Mouse (Mus musculus): ENCODE results near the gene Gm13271. TPM values are rescaled to one million over a fixed set of nuclear protein-coding genes. Genes with fewer than 3 reads are reported as not detected.
"Not testable (repeated sequence)": the region's sequence is repeated elsewhere in the genome, so short reads cannot be mapped to it uniquely, and the experiment has no call there.

The Gm13271 gene
- polyA plus RNA-seq, 1 experiment, result not detected

DNA sequence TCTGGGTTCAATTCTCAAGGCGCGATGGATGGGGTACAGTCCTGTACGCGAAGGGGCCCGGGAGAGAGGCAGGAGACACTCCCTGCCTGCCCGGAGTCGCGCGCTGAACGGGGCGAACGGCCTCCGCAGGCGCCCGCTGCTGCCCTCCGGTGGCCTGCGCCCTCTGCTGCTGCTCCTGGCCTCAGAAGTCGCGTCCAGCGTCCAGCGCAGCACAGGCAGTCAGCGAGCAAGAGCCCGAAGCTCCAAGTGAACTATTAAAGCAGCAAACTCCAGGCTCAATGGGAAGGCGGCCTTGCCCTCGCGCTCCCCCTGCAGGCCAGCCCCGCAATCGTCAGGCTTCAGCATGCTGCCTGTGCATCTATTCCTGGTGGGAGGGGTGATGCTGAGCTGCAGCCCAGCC lies 5.8 kb downstream of the Gm13271 start:
- H3K9me3 ChIP-seq (replicated peaks; ENCODE audit: control insufficient read depth, insufficient read depth, low read length, poor library complexity, severe bottlenecking); H3K36me3 ChIP-seq (ENCODE audit: control insufficient read depth, insufficient read depth, low read length, poor library complexity, severe bottlenecking); H3K9ac ChIP-seq (ENCODE audit: low read depth, poor library complexity, severe bottlenecking); H3K27ac ChIP-seq (ENCODE audit: insufficient read depth, low read length); H3K27me3 ChIP-seq (ENCODE audit: control insufficient read depth, insufficient read depth, low read length, poor library complexity, severe bottlenecking); H3K4me1 ChIP-seq (ENCODE audit: control insufficient read depth, insufficient read depth, low read length): not testable (repeated sequence)
- peak; percentile 12 for TF ChIP-seq CTCF (IDR thresholded peaks at IDR 0.05; ENCODE audit: low read depth, low read length)
- H3K4me3 ChIP-seq (ENCODE audit: low read depth, low read length), result peak overlapping the region; percentile 28

DNA sequence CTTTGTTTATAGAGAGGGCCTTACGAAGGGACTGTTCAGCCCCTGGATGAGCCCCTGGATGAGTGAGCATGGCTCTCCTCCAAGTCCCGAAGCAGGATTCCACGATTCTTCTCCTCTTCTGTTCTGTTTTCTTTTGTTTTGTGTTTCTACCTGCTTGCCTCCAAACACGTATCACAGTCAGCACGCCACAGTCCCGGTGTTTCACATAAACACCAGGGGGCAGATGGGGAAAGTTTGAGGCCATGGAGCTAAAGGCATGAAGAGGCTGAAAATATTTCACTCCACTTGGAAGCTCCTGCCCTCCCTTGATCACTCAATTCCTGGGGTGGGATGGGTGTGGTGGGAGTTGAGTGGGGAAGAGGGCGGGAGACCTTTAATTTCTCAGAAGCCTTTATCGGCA lies 7.1 kb downstream of the Gm13271 start:
- H3K36me3 ChIP-seq (ENCODE audit: control insufficient read depth, insufficient read depth, low read length, poor library complexity, severe bottlenecking); H3K27me3 ChIP-seq (ENCODE audit: control insufficient read depth, insufficient read depth, low read length, poor library complexity, severe bottlenecking); H3K9ac ChIP-seq (ENCODE audit: low read depth, poor library complexity, severe bottlenecking); H3K4me1 ChIP-seq (ENCODE audit: control insufficient read depth, insufficient read depth, low read length); H3K4me3 ChIP-seq (ENCODE audit: low read depth, low read length); H3K27ac ChIP-seq (ENCODE audit: insufficient read depth, low read length); H3K9me3 ChIP-seq (replicated peaks; ENCODE audit: control insufficient read depth, insufficient read depth, low read length, poor library complexity, severe bottlenecking): not testable (repeated sequence)

DNA sequence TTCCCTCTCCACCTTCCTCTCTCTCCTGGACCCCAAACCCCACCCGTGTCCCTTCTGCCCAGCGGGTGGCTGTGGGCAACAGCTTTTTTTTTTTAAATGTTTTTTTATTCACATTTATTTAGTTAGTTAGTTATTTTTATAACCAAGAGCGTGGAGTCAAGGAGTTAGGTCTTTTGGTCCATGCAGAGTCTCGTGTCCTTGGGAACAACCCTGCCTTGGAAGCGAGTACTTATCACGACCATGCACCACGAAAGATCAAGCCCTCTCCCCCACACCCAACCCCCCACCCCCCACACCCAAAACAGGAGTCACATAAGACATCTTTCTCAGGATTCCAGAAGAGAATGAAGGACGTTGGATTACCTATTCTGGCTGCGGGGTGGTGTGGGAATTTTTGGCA lies 7.7 kb downstream of the Gm13271 start:
- not testable (repeated sequence) for H3K27me3 ChIP-seq (ENCODE audit: control insufficient read depth, insufficient read depth, low read length, poor library complexity, severe bottlenecking); H3K36me3 ChIP-seq (ENCODE audit: control insufficient read depth, insufficient read depth, low read length, poor library complexity, severe bottlenecking); H3K4me1 ChIP-seq (ENCODE audit: control insufficient read depth, insufficient read depth, low read length); H3K27ac ChIP-seq (ENCODE audit: insufficient read depth, low read length); H3K4me3 ChIP-seq (ENCODE audit: low read depth, low read length); H3K9ac ChIP-seq (ENCODE audit: low read depth, poor library complexity, severe bottlenecking); H3K9me3 ChIP-seq (replicated peaks; ENCODE audit: control insufficient read depth, insufficient read depth, low read length, poor library complexity, severe bottlenecking)

DNA sequence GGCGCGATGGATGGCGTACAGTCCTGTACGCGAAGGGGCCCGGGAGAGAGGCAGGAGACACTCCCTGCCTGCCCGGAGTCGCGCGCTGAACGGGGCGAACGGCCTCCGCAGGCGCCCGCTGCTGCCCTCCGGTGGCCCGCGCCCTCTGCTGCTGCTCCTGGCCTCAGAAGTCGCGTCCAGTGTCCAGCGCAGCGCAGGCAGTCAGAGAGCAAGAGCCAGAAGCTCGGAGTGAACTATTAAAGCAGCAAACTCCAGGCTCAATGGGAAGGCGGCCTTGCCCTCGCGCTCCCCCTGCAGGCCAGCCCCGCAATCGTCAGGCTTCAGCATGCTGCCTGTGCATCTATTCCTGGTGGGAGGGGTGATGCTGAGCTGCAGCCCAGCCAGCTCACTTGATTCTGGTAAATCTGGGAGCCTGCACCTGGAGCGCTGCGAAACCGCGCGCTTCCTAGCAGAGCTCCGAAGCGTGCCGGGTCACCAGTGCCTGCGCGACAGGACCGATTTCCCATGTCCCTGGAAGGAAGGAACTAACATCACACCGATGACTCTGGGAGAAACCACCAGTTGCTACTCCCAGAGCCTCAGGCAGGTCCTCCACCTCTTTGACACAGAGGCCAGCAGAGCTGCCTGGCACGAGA lies 8.8 kb downstream of the Gm13271 start:
- H3K27me3 ChIP-seq (ENCODE audit: control insufficient read depth, insufficient read depth, low read length, poor library complexity, severe bottlenecking); H3K4me1 ChIP-seq (ENCODE audit: control insufficient read depth, insufficient read depth, low read length); H3K27ac ChIP-seq (ENCODE audit: insufficient read depth, low read length); H3K36me3 ChIP-seq (ENCODE audit: control insufficient read depth, insufficient read depth, low read length, poor library complexity, severe bottlenecking); H3K9me3 ChIP-seq (replicated peaks; ENCODE audit: control insufficient read depth, insufficient read depth, low read length, poor library complexity, severe bottlenecking): not testable (repeated sequence)
- H3K9ac ChIP-seq (ENCODE audit: low read depth, poor library complexity, severe bottlenecking), result peak overlapping the region; percentile 68; the same call in 1 of the 2 replicates
- H3K4me3 ChIP-seq (ENCODE audit: low read depth, low read length), result peak overlapping the region; percentile 39
- TF ChIP-seq CTCF (IDR thresholded peaks at IDR 0.05; ENCODE audit: low read depth, low read length), result peak; percentile 2

DNA sequence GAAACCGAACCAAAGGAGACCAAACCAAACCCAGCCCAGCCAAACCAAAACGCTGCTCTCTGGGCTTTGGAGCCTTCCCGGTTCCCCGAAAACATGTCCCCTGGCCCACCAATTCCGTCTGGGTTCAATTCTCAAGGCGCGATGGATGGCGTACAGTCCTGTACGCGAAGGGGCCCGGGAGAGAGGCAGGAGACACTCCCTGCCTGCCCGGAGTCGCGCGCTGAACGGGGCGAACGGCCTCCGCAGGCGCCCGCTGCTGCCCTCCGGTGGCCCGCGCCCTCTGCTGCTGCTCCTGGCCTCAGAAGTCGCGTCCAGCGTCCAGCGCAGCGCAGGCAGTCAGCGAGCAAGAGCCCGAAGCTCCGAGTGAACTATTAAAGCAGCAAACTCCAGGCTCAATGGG lies 18.9 kb downstream of the Gm13271 start, which contains the start of gene Gm13290:
Gene Gm13290, plus strand, starts transcription at position 301 of the 400 bp plus-strand sequence.
- H3K9ac ChIP-seq (ENCODE audit: low read depth, poor library complexity, severe bottlenecking); H3K4me3 ChIP-seq (ENCODE audit: low read depth, low read length); H3K27me3 ChIP-seq (ENCODE audit: control insufficient read depth, insufficient read depth, low read length, poor library complexity, severe bottlenecking): not testable (repeated sequence)

DNA sequence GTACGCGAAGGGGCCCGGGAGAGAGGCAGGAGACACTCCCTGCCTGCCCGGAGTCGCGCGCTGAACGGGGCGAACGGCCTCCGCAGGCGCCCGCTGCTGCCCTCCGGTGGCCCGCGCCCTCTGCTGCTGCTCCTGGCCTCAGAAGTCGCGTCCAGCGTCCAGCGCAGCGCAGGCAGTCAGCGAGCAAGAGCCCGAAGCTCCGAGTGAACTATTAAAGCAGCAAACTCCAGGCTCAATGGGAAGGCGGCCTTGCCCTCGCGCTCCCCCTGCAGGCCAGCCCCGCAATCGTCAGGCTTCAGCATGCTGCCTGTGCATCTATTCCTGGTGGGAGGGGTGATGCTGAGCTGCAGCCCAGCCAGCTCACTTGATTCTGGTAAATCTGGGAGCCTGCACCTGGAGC lies 22.0 kb downstream of the Gm13271 start, which contains the start of gene Gm13289:
Gene Gm13289, plus strand, starts transcription at position 301 of the 400 bp plus-strand sequence.
- H3K27me3 ChIP-seq (ENCODE audit: control insufficient read depth, insufficient read depth, low read length, poor library complexity, severe bottlenecking), result not testable (repeated sequence)

More for the DNA sequence above, 18.9 kb downstream of the Gm13271 start, which contains the start of gene Gm13290:
- not testable (repeated sequence) for H3K27ac ChIP-seq (ENCODE audit: insufficient read depth, low read length); H3K9me3 ChIP-seq (replicated peaks; ENCODE audit: control insufficient read depth, insufficient read depth, low read length, poor library complexity, severe bottlenecking); H3K36me3 ChIP-seq (ENCODE audit: control insufficient read depth, insufficient read depth, low read length, poor library complexity, severe bottlenecking); H3K4me1 ChIP-seq (ENCODE audit: control insufficient read depth, insufficient read depth, low read length)

DNA sequence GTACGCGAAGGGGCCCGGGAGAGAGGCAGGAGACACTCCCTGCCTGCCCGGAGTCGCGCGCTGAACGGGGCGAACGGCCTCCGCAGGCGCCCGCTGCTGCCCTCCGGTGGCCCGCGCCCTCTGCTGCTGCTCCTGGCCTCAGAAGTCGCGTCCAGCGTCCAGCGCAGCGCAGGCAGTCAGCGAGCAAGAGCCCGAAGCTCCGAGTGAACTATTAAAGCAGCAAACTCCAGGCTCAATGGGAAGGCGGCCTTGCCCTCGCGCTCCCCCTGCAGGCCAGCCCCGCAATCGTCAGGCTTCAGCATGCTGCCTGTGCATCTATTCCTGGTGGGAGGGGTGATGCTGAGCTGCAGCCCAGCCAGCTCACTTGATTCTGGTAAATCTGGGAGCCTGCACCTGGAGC lies 24.9 kb downstream of the Gm13271 start, which contains the start of gene Gm13272:
Gene Gm13272, plus strand, starts transcription at position 301 of the 400 bp plus-strand sequence.
- not testable (repeated sequence) for H3K27ac ChIP-seq (ENCODE audit: insufficient read depth, low read length); H3K27me3 ChIP-seq (ENCODE audit: control insufficient read depth, insufficient read depth, low read length, poor library complexity, severe bottlenecking); H3K4me3 ChIP-seq (ENCODE audit: low read depth, low read length); H3K4me1 ChIP-seq (ENCODE audit: control insufficient read depth, insufficient read depth, low read length); H3K9ac ChIP-seq (ENCODE audit: low read depth, poor library complexity, severe bottlenecking); H3K9me3 ChIP-seq (replicated peaks; ENCODE audit: control insufficient read depth, insufficient read depth, low read length, poor library complexity, severe bottlenecking); H3K36me3 ChIP-seq (ENCODE audit: control insufficient read depth, insufficient read depth, low read length, poor library complexity, severe bottlenecking)

More for the DNA sequence above, 22.0 kb downstream of the Gm13271 start, which contains the start of gene Gm13289:
- H3K4me3 ChIP-seq (ENCODE audit: low read depth, low read length); H3K4me1 ChIP-seq (ENCODE audit: control insufficient read depth, insufficient read depth, low read length); H3K9ac ChIP-seq (ENCODE audit: low read depth, poor library complexity, severe bottlenecking); H3K9me3 ChIP-seq (replicated peaks; ENCODE audit: control insufficient read depth, insufficient read depth, low read length, poor library complexity, severe bottlenecking); H3K27ac ChIP-seq (ENCODE audit: insufficient read depth, low read length); H3K36me3 ChIP-seq (ENCODE audit: control insufficient read depth, insufficient read depth, low read length, poor library complexity, severe bottlenecking): not testable (repeated sequence)

DNA sequence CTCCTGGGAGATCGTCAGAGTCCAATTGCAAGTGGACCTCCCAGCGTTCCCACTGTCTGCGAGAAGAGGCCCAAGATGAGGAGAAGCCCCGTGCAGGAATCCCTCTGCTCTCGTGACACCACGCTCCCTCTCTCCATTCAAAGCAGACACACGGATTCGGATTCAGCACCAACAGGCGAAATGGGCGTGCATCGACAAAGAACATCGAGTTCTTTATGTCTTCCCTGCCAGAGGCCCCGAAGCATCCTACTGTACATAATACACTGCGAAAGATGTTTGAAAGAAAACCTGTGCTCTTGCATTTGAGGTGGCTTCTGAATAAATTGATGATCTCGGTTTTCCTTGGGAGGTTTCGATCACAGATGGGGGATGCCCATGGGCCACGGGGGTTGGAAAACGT lies 25.7 kb downstream of the Gm13271 start:
- not testable (repeated sequence) for H3K27ac ChIP-seq (ENCODE audit: insufficient read depth, low read length); H3K9ac ChIP-seq (ENCODE audit: low read depth, poor library complexity, severe bottlenecking); H3K27me3 ChIP-seq (ENCODE audit: control insufficient read depth, insufficient read depth, low read length, poor library complexity, severe bottlenecking); H3K9me3 ChIP-seq (replicated peaks; ENCODE audit: control insufficient read depth, insufficient read depth, low read length, poor library complexity, severe bottlenecking); H3K4me3 ChIP-seq (ENCODE audit: low read depth, low read length); H3K36me3 ChIP-seq (ENCODE audit: control insufficient read depth, insufficient read depth, low read length, poor library complexity, severe bottlenecking); H3K4me1 ChIP-seq (ENCODE audit: control insufficient read depth, insufficient read depth, low read length)

DNA sequence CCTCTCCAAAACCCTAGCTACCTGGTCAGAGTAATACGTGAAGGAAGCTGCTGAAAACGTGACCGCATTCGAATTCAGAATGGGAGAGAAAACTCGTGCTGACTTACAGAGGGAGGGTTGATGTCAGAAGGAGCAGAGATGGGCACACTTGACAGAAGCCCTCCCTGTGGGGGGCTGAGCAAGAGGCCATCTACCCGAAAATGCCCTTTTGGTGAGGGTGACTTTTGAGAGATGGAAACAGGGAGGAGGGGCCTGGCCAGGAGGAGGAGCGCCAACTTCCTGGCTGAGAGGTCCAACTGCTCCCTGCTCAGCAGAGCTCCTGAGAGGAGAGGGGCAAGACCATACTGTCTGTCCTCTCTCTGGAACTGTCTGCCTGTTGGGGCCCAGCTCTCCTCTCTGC lies 27.2 kb downstream of the Gm13271 start, which contains the start of gene Ifnz:
Gene Ifnz, plus strand, starts transcription at position 301 of the 400 bp plus-strand sequence.
- H3K4me1 ChIP-seq (ENCODE audit: control insufficient read depth, insufficient read depth, low read length); H3K36me3 ChIP-seq (ENCODE audit: control insufficient read depth, insufficient read depth, low read length, poor library complexity, severe bottlenecking); H3K27ac ChIP-seq (ENCODE audit: insufficient read depth, low read length); H3K27me3 ChIP-seq (ENCODE audit: control insufficient read depth, insufficient read depth, low read length, poor library complexity, severe bottlenecking); H3K9ac ChIP-seq (ENCODE audit: low read depth, poor library complexity, severe bottlenecking); H3K9me3 ChIP-seq (replicated peaks; ENCODE audit: control insufficient read depth, insufficient read depth, low read length, poor library complexity, severe bottlenecking): not testable (repeated sequence)
- H3K4me3 ChIP-seq (ENCODE audit: low read depth, low read length), result peak within 1 kb of the TSS; percentile 51

DNA sequence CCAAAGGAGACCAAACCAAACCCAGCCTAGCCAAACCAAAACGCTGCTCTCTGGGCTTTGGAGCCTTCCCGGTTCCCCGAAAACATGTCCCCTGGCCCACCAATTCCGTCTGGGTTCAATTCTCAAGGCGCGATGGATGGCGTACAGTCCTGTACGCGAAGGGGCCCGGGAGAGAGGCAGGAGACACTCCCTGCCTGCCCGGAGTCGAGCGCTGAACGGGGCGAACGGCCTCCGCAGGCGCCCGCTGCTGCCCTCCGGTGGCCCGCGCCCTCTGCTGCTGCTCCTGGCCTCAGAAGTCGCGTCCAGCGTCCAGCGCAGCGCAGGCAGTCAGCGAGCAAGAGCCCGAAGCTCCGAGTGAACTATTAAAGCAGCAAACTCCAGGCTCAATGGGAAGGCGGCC lies 27.7 kb downstream of the Gm13271 start:
- not testable (repeated sequence) for H3K27me3 ChIP-seq (ENCODE audit: control insufficient read depth, insufficient read depth, low read length, poor library complexity, severe bottlenecking); H3K9me3 ChIP-seq (replicated peaks; ENCODE audit: control insufficient read depth, insufficient read depth, low read length, poor library complexity, severe bottlenecking); H3K36me3 ChIP-seq (ENCODE audit: control insufficient read depth, insufficient read depth, low read length, poor library complexity, severe bottlenecking); H3K27ac ChIP-seq (ENCODE audit: insufficient read depth, low read length); H3K4me1 ChIP-seq (ENCODE audit: control insufficient read depth, insufficient read depth, low read length); H3K9ac ChIP-seq (ENCODE audit: low read depth, poor library complexity, severe bottlenecking)
- peak overlapping the region; percentile 51 for H3K4me3 ChIP-seq (ENCODE audit: low read depth, low read length)
